Mouse (Mus musculus): ENCODE measurements around the gene Gne.
A peak's percentile ranks its signal among the peaks of the same experiment; 100 is the strongest.
"Not testable (repeated sequence)": the region's sequence is repeated elsewhere in the genome, so short reads cannot be mapped to it uniquely, and the experiment has no call there.

The Gne gene

GRCm38 (mm10) chr4:44072146-44072872 is 11.7 kb downstream of the Gne start:
- peak; percentile 94 for DNase-seq

GRCm38 (mm10) chr4:44071741-44072145 is 12.2 kb downstream of the Gne start:
- DNase-seq, result no peak

GRCm38 (mm10) chr4:44070641-44071040 is 13.3 kb downstream of the Gne start:
- DNase-seq, result no peak

DNA sequence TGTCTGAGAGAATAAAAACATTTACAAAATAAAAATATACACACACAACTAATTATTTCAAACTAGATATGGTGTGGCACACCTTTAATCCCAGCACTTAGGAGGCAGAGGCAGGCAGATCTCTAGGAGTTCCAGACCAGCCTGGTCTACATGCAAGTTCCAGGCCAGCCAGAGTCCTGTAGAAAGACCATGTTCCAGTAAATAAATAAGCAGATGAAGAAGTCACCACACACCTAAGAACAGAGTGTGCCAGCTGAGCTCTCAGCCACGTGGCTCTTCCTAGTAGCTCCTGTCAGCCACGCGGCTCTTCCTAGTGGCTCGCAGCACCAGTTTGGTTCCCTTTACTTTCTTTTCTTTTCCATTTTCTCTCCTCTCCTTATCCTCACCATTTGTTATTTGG is 14.6 kb downstream of the Gne start:
- DNase-seq, result no peak

DNA sequence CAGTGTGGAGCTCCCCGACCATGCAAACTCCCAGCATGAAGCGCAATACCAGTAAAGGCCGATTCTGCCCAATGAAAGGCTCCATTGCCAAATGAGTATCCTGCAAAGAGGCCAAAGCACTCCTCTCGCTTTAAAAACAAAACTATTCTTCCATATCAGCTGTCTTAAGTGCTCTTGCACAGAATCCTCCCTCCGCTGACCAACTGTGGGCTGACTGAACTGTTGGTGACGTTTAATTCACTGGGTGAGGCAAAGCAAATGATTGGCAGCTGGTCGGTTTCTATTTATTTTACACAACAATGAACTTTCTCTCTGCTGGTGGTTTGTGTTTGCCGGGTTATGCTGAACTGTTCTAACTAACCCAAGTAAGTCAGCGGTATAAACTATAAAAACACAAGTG is 15.2 kb downstream of the Gne start:
- DNase-seq, result no peak

- peak; percentile 52 for DNase-seq
Measured at GRCm38 (mm10) chr4:44066891-44067290, 17.1 kb downstream of the Gne start.

DNA sequence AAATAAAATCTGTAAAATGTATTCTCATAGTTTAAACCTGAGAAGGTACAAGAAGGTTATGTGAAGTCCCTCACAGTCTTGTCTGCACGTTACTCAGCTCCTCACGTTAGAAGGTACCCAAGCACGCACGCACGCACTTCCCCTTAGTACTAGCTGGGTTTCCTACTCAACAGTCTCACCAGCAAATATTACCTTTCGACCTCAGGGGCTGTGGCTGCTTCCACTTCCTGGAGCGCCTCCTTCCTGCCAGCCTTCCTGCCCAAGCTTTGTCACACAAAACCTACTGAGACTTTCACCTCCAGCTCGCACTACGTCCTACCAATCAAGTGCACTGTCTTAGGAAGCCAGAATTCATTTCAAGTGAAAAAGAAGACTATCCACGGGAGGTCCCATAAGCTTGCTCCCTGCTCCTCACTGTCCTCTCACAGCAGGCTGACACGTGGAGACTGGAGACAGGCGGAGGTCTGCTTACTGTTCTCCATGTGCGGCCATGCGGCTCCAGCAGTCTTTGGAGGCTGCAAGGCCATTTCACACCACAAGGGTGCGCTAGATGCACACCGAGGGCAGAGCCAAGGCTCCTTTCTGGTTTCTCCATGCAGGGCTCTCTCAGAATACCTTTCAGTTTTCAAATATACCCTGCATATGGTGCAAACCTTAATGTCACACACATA is 18.5 kb downstream of the Gne start:
- DNase-seq, result peak; percentile 86

- DNase-seq, result no peak
Measured at GRCm38 (mm10) chr4:44062816-44063215, 21.2 kb downstream of the Gne start.

- DNase-seq, result no peak
Measured at GRCm38 (mm10) chr4:44062062-44062461, 21.9 kb downstream of the Gne start.

DNA sequence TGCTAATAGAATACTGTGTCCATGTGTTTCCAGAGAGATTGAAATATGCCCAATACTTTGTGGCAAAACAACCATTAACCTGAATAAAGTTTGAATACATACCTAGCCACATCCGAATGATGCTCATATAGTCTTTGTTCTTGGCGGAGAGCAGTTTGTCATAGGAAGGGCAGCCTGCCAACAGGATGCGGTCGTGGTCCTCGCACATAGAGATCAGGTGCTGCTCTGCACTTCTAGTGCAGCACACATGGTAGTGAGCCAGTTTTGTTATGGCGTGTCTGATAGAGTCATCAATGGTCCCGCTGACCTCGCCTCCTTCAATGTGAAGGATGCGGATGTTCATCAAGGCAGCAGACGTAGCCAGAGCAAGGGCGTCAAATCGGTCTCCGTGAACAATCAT is 24.3 kb downstream of the Gne start:
- no peak for DNase-seq

- no peak for DNase-seq
Measured at GRCm38 (mm10) chr4:44049812-44050211, 34.2 kb downstream of the Gne start.

DNA sequence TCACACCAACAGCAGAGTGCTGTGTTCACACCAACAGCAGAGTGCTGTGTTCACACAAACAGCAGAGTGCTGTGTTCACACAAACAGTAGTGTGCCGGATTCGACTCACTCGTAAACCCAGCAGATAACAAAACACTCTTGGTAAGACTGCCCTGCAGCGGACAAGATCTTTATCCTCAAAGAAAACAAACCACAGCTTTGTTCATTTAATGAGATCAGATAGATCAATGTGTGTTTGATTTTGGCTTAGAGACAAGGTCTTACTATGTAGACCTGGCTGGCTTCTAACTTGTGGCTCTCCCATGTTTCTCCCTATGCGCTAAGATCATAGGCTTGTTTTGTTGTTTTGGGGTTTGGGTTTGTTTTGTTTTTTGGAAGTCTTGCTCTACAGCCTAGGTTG is 37.9 kb downstream of the Gne start:
- no peak for DNase-seq

- no peak for DNase-seq
Measured at GRCm38 (mm10) chr4:44044685-44045356, 39.2 kb downstream of the Gne start.

DNA sequence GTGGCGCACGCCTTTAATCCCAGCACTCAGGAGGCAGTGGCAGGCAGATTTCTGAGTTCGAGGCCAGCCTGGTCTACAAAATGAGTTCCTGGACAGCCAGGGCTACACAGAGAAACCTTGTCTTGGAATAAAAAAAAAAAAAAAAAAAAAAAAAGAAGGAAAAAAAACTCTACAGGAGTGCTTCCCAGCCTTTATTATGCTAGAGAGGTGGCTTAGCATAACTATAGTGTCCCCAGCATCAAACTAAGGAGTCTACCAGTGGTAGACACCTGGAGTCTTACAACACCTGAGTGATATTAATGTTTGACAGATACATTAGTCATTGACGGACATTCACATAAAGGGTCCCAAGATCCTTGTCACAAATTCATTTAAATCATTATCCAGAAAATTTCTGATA is 40.8 kb downstream of the Gne start:
- DNase-seq, result not testable (repeated sequence)

DNA sequence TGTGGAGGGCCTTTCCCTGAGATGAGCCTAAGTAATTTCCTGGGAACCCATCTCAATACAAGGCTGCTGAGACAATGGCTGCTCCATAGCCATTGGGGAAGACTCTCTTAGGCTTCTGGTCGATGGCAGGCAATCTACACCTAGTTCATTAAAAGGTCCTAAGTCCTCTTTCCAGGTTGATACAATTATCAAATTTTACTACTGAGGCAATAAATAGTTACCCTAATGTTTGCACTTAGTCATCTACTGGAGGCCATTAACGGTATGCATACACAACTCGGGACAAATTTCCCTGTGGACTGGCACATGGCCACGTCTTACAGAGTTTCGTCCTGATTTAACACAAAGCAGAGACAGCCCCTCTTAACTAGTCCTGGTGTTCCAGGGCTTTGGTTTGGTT is 41.5 kb downstream of the Gne start:
- DNase-seq, result no peak

GRCm38 (mm10) chr4:44040802-44041201 is 43.2 kb downstream of the Gne start:
- no peak for DNase-seq

- DNase-seq, result no peak
Measured at GRCm38 (mm10) chr4:44036455-44036854, 47.5 kb downstream of the Gne start.

DNA sequence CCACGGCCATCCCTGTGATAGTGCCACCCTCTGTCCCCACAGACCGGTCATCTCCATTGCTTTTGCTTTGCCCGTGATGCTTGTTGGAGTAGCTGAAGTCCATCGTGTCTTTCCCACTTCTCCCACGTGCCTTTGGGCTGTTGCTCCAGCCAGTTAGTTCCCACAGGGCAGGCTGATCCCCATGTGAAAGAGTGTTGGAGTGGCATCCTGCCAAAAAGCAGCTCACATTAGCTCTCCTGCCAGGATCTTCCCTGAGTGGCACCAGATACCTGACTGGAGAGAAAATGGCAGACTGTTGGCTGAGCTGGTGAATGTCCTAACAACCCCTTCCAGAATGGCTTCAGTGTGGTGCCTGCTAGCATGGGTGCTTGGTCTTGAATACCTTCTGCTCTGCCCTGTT is 52.5 kb downstream of the Gne start:
- peak; percentile 55 for DNase-seq

DNA sequence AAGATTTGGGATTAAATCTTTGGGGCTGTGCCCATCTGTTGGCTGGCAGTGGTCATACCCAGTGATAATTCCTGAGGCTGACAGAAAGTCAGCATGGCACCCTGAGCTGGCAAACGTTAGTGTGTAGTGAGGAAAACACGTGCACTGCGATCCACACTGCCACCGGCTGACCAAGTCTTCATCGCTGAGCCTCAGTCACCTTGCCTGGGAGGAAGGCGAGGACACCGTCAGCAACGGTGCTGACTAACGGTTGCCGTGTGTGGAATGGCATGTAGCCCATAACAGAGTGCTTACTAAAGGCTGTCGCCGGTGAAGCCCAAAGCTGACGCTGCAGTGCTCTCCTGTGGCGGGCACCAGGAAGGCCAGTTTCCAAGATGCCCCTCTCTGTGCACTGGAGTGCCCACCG is 54.3 kb downstream of the Gne start:
- no peak for DNase-seq

GRCm38 (mm10) chr4:44028303-44029135 is 55.5 kb downstream of the Gne start:
- DNase-seq, result no peak

DNA sequence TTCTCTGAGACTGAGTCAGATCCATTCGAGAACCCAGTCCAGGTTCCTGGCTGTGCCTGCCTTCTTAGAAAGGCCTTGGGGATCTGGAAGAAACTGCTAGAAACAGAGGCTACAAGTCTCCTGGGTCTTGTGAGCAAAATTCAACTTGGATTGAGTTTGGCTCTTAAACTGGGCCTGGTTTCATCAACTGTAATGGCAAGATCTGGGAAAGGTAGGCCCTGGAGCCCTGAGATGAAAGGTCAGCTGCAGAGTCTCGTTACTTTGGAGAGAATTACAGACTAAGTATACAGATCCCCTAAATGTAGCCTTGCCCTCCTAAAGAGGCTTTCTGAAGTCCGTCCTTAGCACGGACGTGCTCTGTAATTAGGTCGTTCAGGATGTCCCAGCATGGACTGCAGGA is 58.4 kb downstream of the Gne start:
- no peak for DNase-seq

GRCm38 (mm10) chr4:44024241-44024640 is 59.7 kb downstream of the Gne start:
- DNase-seq, result no peak

DNA sequence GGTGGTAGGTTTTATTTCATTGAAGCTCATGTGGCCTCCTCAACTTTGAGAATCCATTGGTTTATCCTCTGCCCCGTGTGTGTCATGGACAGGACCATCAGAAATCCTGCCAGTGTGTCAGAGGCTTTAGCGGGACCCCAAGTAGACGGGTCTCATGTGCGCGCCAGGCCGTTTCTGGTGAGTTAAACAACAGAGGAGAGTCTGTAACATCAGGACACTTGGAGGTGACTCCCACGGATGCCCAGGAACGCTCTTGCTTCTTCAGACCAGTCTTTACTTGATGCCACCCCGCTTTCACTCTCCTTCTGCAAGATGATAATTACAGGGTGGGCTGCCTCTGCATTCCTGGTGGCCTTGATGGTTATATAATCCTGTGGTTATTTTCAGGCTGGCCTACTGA is 60.3 kb downstream of the Gne start:
- DNase-seq, result no peak

Data from kidney, adult 11 months (tissue).